ENCODE assay signal across 14 mouse cellular contexts in the genomic region with DNA sequence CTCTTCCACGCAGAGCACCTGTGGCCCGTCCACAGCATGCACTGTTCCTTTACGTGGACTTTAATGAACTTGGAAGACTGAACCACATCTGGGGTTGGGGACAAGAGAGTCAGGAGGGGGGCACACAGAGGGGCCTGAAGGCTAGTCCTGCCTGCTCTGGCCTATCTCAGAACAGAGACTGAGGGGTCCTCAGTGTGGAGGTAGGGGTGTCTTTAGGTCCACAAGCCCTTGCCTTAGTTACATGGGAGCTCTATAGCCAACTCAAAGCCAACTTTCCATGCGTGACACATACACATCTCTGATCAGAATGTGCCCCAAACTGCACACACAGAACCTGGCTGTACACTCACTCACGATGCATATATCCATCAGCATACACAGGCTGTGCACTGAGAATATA. TPM values are rescaled to one million over a fixed set of nuclear protein-coding genes. Genes with fewer than 3 reads are reported as not detected.
DNase-seq lines count a peak whose midpoint lies in the region; ATAC-seq and TF ChIP-seq lines count a peak whose summit lies in the region.
"Had no signal": no experiment of that assay in that cellular context is flagged by ENCODE, and none has a peak within 500 bp of the region (broad histone marks: within the 10 kb centered on the region; RNA-seq: fewer than 3 reads in every experiment).

No protein-coding gene starts in this region.

- peak overlapping the region; percentile 96 for H3K4me2 ChIP-seq in forebrain, postnatal 0 days (ENCODE audit: low read depth)
- peak overlapping the region; percentile 57 for H3K4me2 ChIP-seq in midbrain, embryonic 12.5 days (replicated peaks)
- H3K4me2 ChIP-seq in neural tube, embryonic 15.5 days = peak overlapping the region; percentile 83

- H3K4me1 ChIP-seq in forebrain, postnatal 0 days (ENCODE audit: insufficient read depth) = peaks cover 48% of the 10 kb centered on the region
- H3K4me1 ChIP-seq in midbrain, embryonic 12.5 days = peaks cover 87% of the 10 kb centered on the region
- H3K4me1 ChIP-seq in neural tube, embryonic 15.5 days = peaks cover 76% of the 10 kb centered on the region

- no peak for TF ChIP-seq CTCF in forebrain, postnatal 0 days (IDR thresholded peaks at IDR 0.05; ENCODE audit: low read depth)

- H3K36me3 ChIP-seq in forebrain, postnatal 0 days (ENCODE audit: insufficient read depth) = no peaks in the 10 kb centered on the region
- H3K36me3 ChIP-seq in midbrain, embryonic 12.5 days = no peaks in the 10 kb centered on the region
- H3K36me3 ChIP-seq in neural tube, embryonic 15.5 days = no peaks in the 10 kb centered on the region
- H3K36me3 ChIP-seq: heart, embryonic 15.5 days; liver, embryonic 13.5 days had no signal

- no peaks in the 10 kb centered on the region for H3K27me3 ChIP-seq in forebrain, postnatal 0 days (ENCODE audit: insufficient read depth, low read length)
- H3K27me3 ChIP-seq in midbrain, embryonic 12.5 days = peaks cover 95% of the 10 kb centered on the region
- 0 out of 2 replicates have a peak, but pooled peaks cover 8% of the 10 kb centered on the region for H3K27me3 ChIP-seq in neural tube, embryonic 15.5 days (replicated peaks)

- 17% methylated on average over 5 of the region's 5 CpGs for WGBS in forebrain, postnatal 0 days
- 15% methylated on average over 5 of the region's 5 CpGs for WGBS in midbrain, embryonic 12.5 days
- WGBS in neural tube, embryonic 15.5 days = 8% methylated on average over 5 of the region's 5 CpGs

- peak overlapping the region; percentile 58 for H3K4me3 ChIP-seq in forebrain, postnatal 0 days (ENCODE audit: low read depth, low read length)
- peak overlapping the region; percentile 39 for H3K4me3 ChIP-seq in midbrain, embryonic 12.5 days
- peak overlapping the region; percentile 51 for H3K4me3 ChIP-seq in neural tube, embryonic 15.5 days (replicated peaks)

- no peaks in the 10 kb centered on the region for H3K9me3 ChIP-seq in forebrain, postnatal 0 days (ENCODE audit: low read length)
- no peaks in the 10 kb centered on the region for H3K9me3 ChIP-seq in midbrain, embryonic 12.5 days
- H3K9me3 ChIP-seq in neural tube, embryonic 15.5 days (replicated peaks) = no peaks in the 10 kb centered on the region
- H3K9me3 ChIP-seq: heart, embryonic 15.5 days; liver, embryonic 13.5 days had no signal

- DNase-seq in retina, embryonic 14.5 days (ENCODE audit: low spot score) = peak; percentile 18
- no peak for DNase-seq in retina, postnatal 1 day
- DNase-seq in forebrain, postnatal 0 days = peak; percentile 53
- no peak for DNase-seq in Muller cell, postnatal 12 days (ENCODE audit: inconsistent ontology term)
- no peak for DNase-seq in adipocyte (ENCODE audit: low spot score)
- DNase-seq in left cerebral cortex, adult 11 months (ENCODE audit: low spot score) = no peak
- DNase-seq: liver, embryonic 13.5 days; lung, postnatal 14 days had no signal

- peak overlapping the region; percentile 96 for H3K9ac ChIP-seq in forebrain, postnatal 0 days
- peak overlapping the region; percentile 65; the same call in 1 of the 2 replicates for H3K9ac ChIP-seq in midbrain, embryonic 12.5 days (replicated peaks)
- peak overlapping the region; percentile 80 for H3K9ac ChIP-seq in neural tube, embryonic 15.5 days (replicated peaks)
- H3K9ac ChIP-seq: liver, embryonic 13.5 days had no signal

- H3K27ac ChIP-seq in forebrain, postnatal 0 days (ENCODE audit: low read depth, low read length) = peak overlapping the region; percentile 99
- H3K27ac ChIP-seq in midbrain, embryonic 12.5 days (replicated peaks) = no peak overlapping the region; the same call in 1 of the 2 replicates
- H3K27ac ChIP-seq in neural tube, embryonic 15.5 days (replicated peaks) = peak overlapping the region; percentile 98
- H3K27ac ChIP-seq: heart, embryonic 15.5 days; liver, embryonic 13.5 days had no signal

- ATAC-seq in forebrain, postnatal 0 days = no peak
- ATAC-seq in midbrain, embryonic 12.5 days (ENCODE audit: low FRiP score, low read depth) = no peak
- ATAC-seq in neural tube, embryonic 15.5 days (ENCODE audit: low FRiP score) = no peak
- ATAC-seq: intestine, postnatal 0 days had no signal

RNA-seq across cellular contexts. Expression of a gene that starts 52.9 kb away (rescaled TPM):
- total RNA-seq in forebrain, postnatal 0 days (2014; rRNA removed) = 0.19 TPM in 1 of 2 replicates, not detected in the other
- 0.21 and 0.25 TPM in 2 replicates for polyA plus RNA-seq in forebrain, postnatal 0 days (2015; fragmentation: Nextera tagmentation; extraction: Ambion mirVana)
- polyA plus RNA-seq in midbrain, embryonic 12.5 days (2016; fragmentation: Nextera tagmentation; extraction: Ambion mirVana) = 0.26 TPM in 1 of 2 replicates, not detected in the other
- 0.78 and 0.83 TPM in 2 replicates for polyA plus RNA-seq in neural tube, embryonic 15.5 days (2015; fragmentation: Nextera tagmentation; extraction: Ambion mirVana)
- total RNA-seq: layer of hippocampus, adult 18-20 months; left cerebral cortex, postnatal 25 days had no signal

RNA-seq across cellular contexts. Expression of a gene that starts 59.5 kb away (rescaled TPM):
- total RNA-seq in forebrain, postnatal 0 days (2014; rRNA removed) = 45.0 and 53.0 TPM in 2 replicates
- 30.9 and 34.0 TPM in 2 replicates for polyA plus RNA-seq in forebrain, postnatal 0 days (2015; fragmentation: Nextera tagmentation; extraction: Ambion mirVana)
- 15.1 and 17.6 TPM in 2 replicates for polyA plus RNA-seq in midbrain, embryonic 12.5 days (2016; fragmentation: Nextera tagmentation; extraction: Ambion mirVana)
- polyA plus RNA-seq in neural tube, embryonic 15.5 days (2015; fragmentation: Nextera tagmentation; extraction: Ambion mirVana) = 14.3 and 20.3 TPM in 2 replicates

Comparison
In these comparisons a context has a peak if more than half of its experiments do, and no peak if none do; other contexts are left out.
1. DNase-seq: peak in retina, embryonic 14.5 days (single experiment) and forebrain, postnatal 0 days (single experiment); none in retina, postnatal 1 day (single experiment), Muller cell, postnatal 12 days (single experiment), adipocyte (single experiment) and left cerebral cortex, adult 11 months (single experiment).
2. Peak in every context shown above with its lines, with median percentiles within 50 percentile points of each other: H3K4me2 ChIP-seq, H3K4me3 ChIP-seq and H3K9ac ChIP-seq.